Mouse (Mus musculus) left cerebral cortex, postnatal 4 days (tissue): ENCODE measurements around the gene Vps37b. TPM values are rescaled to one million over a fixed set of nuclear protein-coding genes. Genes with fewer than 3 reads are reported as not detected.

Experiments
- DNase-seq: peaks from one replicate; pipeline ENCODE4 v3.0.0-alpha.2; 2022
- intact Hi-C: fragments of 180-260 bp; cut with DNase I; formaldehyde crosslinking; loops from one replicate; pipeline ENCODE4 v1.15.1; 2025
- total RNA-seq, 2 experiments: library from RNA; stranded (reverse); gene quantifications; 2 replicates each; pipeline ENCODE4 v1.2.3; 2021

Gene Vps37b
- total RNA-seq, 2 experiments from 2014 or later, result 46.2 to 49.9 TPM

DNA sequence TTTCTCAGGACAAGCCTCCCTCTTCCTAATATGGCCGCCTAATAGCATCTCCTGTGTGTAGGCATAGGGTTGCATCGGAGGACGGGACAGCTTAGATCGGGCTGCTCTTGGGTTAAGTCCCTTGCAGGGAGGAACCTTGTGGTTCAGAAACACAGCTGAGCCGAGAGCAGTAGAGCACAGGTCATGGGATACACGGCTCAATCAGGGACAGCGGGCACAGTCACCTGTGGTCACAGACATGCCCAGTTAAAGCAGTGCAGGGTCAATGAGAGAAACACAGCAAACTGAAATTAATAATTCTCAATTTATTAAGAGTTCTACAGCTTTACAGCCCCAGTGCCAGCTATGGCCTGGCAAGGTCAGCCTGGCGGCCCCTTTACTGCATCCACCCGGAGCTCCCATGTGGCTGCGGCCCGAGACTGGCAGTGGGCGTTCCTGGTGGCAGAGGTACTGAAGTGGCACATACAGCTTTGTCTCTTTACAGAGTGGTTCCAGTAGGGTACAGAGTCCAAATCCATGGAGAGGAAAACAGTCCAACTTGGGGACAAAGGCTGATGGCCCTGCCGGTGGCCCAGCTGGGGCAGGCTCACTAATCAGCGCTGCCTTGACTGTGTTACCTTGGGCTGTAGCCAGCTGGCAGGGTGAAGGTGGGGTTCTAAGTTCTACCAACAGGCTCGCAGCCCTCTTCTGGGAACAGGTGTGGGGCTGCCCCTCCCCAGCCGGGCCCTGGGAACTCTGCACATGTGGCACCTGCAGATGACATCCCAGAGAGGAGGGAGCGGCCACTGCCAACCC, 27.5 kb downstream of the Vps37b start:
- intact Hi-C loops, result no loop called here
- peak; percentile 79 for DNase-seq

- no peak for DNase-seq
- intact Hi-C loops, result no loop called here
Measured at GRCm38 (mm10) chr5:124003375-124003774, 28.7 kb downstream of the Vps37b start.

DNA sequence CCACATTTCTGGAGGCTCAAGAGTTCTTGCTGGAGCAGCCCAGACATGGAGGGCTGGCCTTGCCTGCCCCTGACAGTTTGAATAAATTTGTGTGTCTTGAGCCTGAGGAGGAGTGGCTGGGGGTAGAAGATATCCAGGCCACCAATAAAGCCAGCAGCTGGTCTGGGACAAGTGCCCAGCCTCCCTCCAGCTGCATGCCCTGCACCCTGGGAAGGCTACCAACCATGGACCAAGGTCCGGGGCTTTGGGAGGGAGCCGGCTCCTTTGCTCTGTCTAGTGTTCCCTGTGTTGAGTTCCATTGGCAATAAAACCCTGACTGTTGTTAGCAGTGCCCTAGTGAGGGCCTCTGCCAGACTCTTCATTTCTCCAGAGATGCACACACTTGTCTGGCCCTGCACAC, 29.2 kb downstream of the Vps37b start:
- intact Hi-C loops, result no loop called here
- DNase-seq, result peak; percentile 86

- intact Hi-C loops, result loop anchor here (2.0 kb wide), 1 partner anchor 84 kb away; no protein-coding TSS in a partner anchor
- no peak for DNase-seq
Measured at GRCm38 (mm10) chr5:124001274-124001673, 30.8 kb downstream of the Vps37b start.

GRCm38 (mm10) chr5:124000824-124001223, 31.2 kb downstream of the Vps37b start:
- intact Hi-C loops, result loop anchor here (2.0 kb wide), 1 partner anchor 84 kb away; no protein-coding TSS in a partner anchor
- peak; percentile 94 for DNase-seq

DNA sequence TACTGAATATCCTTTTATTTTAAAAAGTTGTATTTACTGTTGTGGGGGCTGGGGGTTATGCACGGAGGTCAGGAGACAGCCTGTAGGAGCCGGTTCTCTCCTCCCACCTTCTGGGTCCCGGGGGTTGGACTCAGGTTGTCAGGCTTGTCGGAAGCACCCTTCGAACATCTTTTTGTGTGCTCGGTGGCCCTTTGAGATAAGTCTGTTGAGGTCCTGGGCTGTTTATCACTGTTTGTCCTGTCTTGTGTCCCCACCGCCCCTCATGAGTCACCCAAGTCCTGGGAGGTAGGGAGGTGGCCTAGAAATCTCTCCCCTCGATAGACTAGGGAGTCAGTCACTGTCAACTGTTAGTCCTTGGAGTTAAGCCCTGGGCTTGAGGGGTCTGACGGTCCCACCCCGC, 33.7 kb downstream of the Vps37b start:
- no peak for DNase-seq
- intact Hi-C loops, result no loop called here

- DNase-seq, result no peak
- intact Hi-C loops, result no loop called here
Measured at GRCm38 (mm10) chr5:123997811-123998210, 34.3 kb downstream of the Vps37b start.

- intact Hi-C loops, result no loop called here
- DNase-seq, result peak; percentile 82
Measured at GRCm38 (mm10) chr5:123997211-123997751, 34.8 kb downstream of the Vps37b start.

- no peak for DNase-seq
- intact Hi-C loops, result no loop called here
Measured at GRCm38 (mm10) chr5:123996695-123997094, 35.4 kb downstream of the Vps37b start.

GRCm38 (mm10) chr5:123996194-123996593, 35.9 kb downstream of the Vps37b start:
- intact Hi-C loops, result no loop called here
- no peak for DNase-seq

GRCm38 (mm10) chr5:123995388-123995787, 36.7 kb downstream of the Vps37b start:
- DNase-seq, result no peak
- intact Hi-C loops, result no loop called here

- no peak for DNase-seq
- intact Hi-C loops, result loop anchor here (5.0 kb wide), 1 partner anchor 47 kb away; no protein-coding TSS in a partner anchor
Measured at GRCm38 (mm10) chr5:123994468-123994867, 37.6 kb downstream of the Vps37b start.

DNA sequence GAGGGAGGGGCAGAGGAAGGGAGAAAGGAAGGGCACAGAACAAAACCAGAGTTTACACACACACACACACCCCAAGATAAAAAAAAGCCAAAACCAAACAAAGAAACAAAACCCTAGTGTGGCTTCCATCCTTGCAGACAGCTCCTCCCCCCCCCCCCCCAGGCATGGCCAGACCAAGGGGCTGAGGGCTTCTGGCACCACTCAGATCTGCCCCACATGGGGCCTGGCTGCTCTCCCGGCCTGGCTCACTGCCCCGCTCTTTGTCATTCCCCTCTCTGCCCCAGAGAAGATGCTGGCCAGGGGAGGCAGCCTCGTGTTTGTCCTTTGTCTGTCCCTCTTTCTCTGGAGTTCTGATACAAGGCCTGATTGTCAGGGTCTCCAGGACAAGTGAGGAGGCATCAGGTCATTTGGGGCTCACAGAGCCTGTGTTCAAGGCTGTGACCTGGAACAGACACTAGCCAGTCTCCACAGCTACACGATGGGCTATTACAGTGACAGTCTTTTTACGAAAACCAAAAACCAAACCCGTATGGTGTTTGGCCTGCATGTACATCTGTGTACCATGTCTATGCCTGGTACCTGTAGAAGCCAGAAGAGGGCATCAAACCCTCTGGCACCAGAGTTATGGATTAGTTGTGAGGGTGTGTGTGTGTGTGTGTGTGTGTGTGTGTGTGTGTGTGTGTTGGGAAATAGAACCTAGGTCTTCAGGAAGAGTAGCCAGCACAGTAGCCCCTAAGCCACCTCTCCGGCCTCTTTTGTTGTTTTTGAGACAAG, 38.6 kb downstream of the Vps37b start:
- peak; percentile 96 for DNase-seq
- intact Hi-C loops, result loop anchor here (5.0 kb wide), 1 partner anchor 46 kb away; no protein-coding TSS in a partner anchor

- peak; percentile 95 for DNase-seq
- intact Hi-C loops, result loop anchor here (5.0 kb wide), 1 partner anchor 45 kb away; no protein-coding TSS in a partner anchor
Measured at GRCm38 (mm10) chr5:123992794-123993193, 39.3 kb downstream of the Vps37b start.

DNA sequence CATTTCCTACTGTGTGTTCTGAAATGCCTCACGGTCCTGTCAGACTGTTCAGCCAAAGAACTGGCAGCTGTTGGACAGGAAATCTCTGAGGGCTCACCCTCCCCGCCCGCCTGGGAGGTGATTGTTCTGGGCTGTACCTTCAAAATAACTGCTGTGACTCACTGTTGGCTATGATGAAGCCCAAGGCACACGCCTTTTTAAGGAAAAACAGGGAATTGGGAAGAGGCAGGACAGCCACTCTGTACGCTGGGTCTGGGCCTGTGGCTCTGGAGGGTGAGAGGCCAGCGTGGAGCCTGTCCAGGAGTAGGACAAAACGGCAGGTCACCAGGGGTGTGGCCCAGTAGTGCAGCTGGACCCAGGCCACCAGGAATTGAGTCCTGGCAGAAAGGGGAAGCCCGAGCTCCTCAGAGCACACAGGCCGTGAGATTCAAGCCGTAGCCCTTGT, 39.9 kb downstream of the Vps37b start:
- intact Hi-C loops, result loop anchor here (5.0 kb wide), 1 partner anchor 45 kb away; no protein-coding TSS in a partner anchor
- no peak for DNase-seq

DNA sequence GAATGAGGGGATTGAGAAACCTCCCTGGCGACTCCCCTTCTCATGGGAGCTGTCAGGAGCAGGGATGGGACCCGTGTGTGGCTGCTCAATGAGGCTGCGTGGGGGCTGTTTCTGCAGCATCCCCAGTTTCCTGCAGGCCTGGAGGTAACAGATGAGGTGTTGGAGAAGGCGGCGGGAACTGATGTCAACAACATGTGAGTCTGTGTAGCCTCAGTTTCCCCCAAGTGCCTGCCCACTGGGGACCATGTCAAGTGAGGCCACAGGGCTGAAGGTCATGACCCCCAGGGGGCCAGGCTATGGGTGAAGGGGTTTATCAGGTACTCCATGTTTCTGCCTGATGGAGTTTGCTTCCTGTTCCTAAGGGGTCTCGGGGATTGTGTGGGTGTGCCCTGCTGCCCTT, 40.7 kb downstream of the Vps37b start:
- intact Hi-C loops, result loop anchor here (5.0 kb wide), 1 partner anchor 44 kb away; no protein-coding TSS in a partner anchor
- no peak for DNase-seq

DNA sequence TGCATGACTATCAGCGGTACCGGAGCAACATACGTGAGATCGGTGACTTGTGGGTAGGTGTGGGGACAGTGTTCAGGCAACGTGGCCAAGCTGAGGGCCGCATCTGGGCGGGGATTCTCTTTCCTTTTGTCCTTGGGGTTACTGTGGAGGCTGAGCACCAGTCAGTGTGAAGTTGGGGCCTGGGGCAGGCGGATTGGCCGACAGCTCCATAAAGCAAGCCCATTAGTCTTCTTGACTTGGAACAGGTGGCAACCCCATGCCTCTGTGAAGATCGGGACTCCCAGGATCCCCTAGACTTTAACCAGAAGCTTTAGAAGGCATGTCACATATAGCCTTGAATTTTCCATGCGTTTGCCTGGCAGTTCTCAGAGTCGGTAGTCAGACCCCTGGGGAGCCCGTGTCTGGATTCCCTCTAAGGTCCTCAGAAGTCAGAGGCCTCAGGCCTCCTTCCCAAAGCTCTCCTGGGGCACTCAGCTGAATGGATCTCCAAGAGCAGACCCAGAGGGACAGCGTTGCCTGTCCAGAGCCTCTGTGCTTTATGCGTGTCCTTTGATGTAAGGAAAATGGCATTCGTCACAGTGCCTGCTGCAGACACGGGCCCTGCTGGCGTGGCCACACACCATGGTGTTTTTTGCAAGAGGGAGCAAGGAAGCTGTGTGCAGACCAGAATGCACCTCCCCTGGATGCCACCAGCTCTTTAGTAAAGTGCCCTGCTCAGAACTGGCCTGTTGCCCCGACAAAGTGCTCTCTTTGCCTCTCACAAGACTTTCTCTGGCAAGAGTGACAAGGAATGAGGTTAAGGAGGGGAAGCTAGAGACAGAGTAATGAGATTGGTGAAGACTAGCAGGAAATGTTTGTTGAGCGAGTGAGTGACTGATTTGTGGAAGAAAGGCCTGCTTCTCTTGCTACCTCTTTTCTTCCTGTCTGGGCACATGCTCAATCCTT, 41.9 kb downstream of the Vps37b start:
- no peak for DNase-seq
- intact Hi-C loops, result loop anchor here (5.0 kb wide), 1 partner anchor 43 kb away; no protein-coding TSS in a partner anchor

DNA sequence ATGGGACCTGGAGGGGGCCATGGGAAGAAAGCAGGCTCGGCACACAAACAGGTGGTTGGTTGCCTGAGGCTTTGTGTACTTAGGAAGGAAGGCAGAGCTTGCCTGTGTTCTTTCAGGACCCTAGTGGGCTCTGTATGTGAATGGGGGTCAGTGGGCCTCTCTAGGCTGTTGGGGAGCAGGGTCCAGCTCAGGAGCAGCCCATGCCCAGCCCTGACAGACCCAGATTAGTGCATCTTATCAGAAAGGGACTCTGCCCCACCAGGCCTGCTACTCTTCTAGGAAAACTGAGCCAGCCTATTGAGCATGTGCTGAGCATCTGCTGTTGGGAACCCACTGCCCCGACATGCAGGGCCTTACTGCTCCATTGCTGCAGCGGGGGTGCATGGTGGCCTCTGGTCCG, 44.6 kb downstream of the Vps37b start:
- intact Hi-C loops, result no loop called here

GRCm38 (mm10) chr5:123986925-123987324, 45.1 kb downstream of the Vps37b start:
- intact Hi-C loops, result no loop called here

More for the DNA sequence above, 44.6 kb downstream of the Vps37b start:
- DNase-seq, result no peak

DNA sequence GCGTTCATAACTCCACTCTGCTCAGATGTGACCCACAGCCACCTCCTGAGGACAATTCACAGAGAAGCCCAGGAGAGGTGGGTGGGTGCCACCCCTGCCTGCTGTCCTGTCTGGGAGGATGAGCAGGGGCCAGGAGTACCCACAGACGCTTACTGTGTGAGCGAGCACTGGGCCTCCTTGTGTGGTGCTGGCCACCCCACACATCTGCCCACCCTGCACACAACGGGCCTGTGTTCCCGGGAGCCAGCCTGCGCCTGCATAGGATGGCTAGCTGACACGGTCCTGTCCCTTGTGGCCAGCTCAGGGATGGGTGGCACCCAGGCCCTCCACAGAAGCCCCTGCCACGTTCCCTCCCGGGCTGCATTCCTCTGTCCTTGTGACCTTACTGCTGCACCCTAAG, 46.6 kb downstream of the Vps37b start:
- no peak for DNase-seq
- intact Hi-C loops, result no loop called here

More at GRCm38 (mm10) chr5:123986925-123987324, 45.1 kb downstream of the Vps37b start:
- DNase-seq, result no peak
